Comparison of ENCODE assay signal across 18 mouse cellular contexts in genomic region chr12:35831922-35832512, GRCm38 (mm10).
A peak's percentile ranks its signal among the peaks of the same experiment; 100 is the strongest.
DNase-seq lines count a peak whose midpoint lies in the region; ATAC-seq and TF ChIP-seq lines count a peak whose summit lies in the region.
"Had no signal": no experiment of that assay in that cellular context is flagged by ENCODE, and none has a peak within 500 bp of the region (broad histone marks: within the 10 kb centered on the region; RNA-seq: fewer than 3 reads in every experiment).

No protein-coding gene starts in this region.

- no peak overlapping the region for H3K9ac ChIP-seq in hindbrain, embryonic 14.5 days
- no peak overlapping the region for H3K9ac ChIP-seq in hindbrain, embryonic 13.5 days
- no peak overlapping the region for H3K9ac ChIP-seq in lung, embryonic 14.5 days
- no peak overlapping the region for H3K9ac ChIP-seq in neural tube, embryonic 11.5 days (ENCODE audit: low read length)
- H3K9ac ChIP-seq in neural tube, embryonic 15.5 days (replicated peaks): no peak overlapping the region
- H3K9ac ChIP-seq in neural tube, embryonic 13.5 days: no peak overlapping the region
- H3K9ac ChIP-seq: forebrain, embryonic 12.5 days; limb, embryonic 13.5 days; liver, embryonic 12.5 days; lung, embryonic 15.5 days had no signal

- no peak for TF ChIP-seq CTCF in lung, embryonic 14.5 days (IDR thresholded peaks at IDR 0.05; ENCODE audit: low read depth)
- no peak for TF ChIP-seq CTCF in lung, adult 2 months (IDR thresholded peaks at IDR 0.05; ENCODE audit: insufficient read depth, low read length)

- TF ChIP-seq POLR2A in lung, adult 2 months (IDR thresholded peaks at IDR 0.05; ENCODE audit: borderline replicate concordance, extremely low read depth, low read depth, low read length): no peak

- H3K4me3 ChIP-seq in hindbrain, embryonic 14.5 days (replicated peaks; ENCODE audit: low read length): no peak overlapping the region
- H3K4me3 ChIP-seq in hindbrain, embryonic 13.5 days: no peak overlapping the region
- H3K4me3 ChIP-seq in lung, embryonic 14.5 days (ENCODE audit: low read depth, low read length): no peak overlapping the region
- H3K4me3 ChIP-seq in lung, adult 2 months (replicated peaks; ENCODE audit: extremely low read depth, low read depth, low read length): no peak overlapping the region
- no peak overlapping the region for H3K4me3 ChIP-seq in neural tube, embryonic 11.5 days (ENCODE audit: low read depth, low read length)
- no peak overlapping the region for H3K4me3 ChIP-seq in neural tube, embryonic 15.5 days (replicated peaks)
- H3K4me3 ChIP-seq in neural tube, embryonic 13.5 days: no peak overlapping the region
- H3K4me3 ChIP-seq: forebrain, embryonic 12.5 days; heart, embryonic 10.5 days; layer of hippocampus, adult 2 months; limb, embryonic 13.5 days; liver, embryonic 12.5 days; lung, embryonic 15.5 days had no signal

- no peaks in the 10 kb centered on the region for H3K36me3 ChIP-seq in hindbrain, embryonic 14.5 days (replicated peaks; ENCODE audit: control insufficient read depth, insufficient read depth)
- H3K36me3 ChIP-seq in hindbrain, embryonic 13.5 days: no peaks in the 10 kb centered on the region
- no peaks in the 10 kb centered on the region for H3K36me3 ChIP-seq in lung, embryonic 14.5 days (ENCODE audit: insufficient read depth)
- H3K36me3 ChIP-seq in neural tube, embryonic 11.5 days (ENCODE audit: control insufficient read depth, insufficient read depth, low read length): no peaks in the 10 kb centered on the region
- no peaks in the 10 kb centered on the region for H3K36me3 ChIP-seq in neural tube, embryonic 15.5 days
- no peaks in the 10 kb centered on the region for H3K36me3 ChIP-seq in neural tube, embryonic 13.5 days
- H3K36me3 ChIP-seq: forebrain, embryonic 12.5 days; heart, embryonic 10.5 days; limb, embryonic 13.5 days; liver, embryonic 12.5 days; lung, embryonic 15.5 days had no signal

- DNase-seq in hindbrain, embryonic 14.5 days (ENCODE audit: low spot score): no peak
- DNase-seq in lung, embryonic 14.5 days: no peak
- DNase-seq in lung, adult 2 months: no peak
- no peak for DNase-seq in neural tube, embryonic 11.5 days (ENCODE audit: low spot score)
- no peak for DNase-seq in B cell, adult 2 months
- DNase-seq: cerebellum, adult 11 months; cerebellum, adult 9-11 months; right cerebral cortex, postnatal 4 days had no signal

- no peak overlapping the region for H3K4me2 ChIP-seq in hindbrain, embryonic 14.5 days (replicated peaks)
- no peak overlapping the region for H3K4me2 ChIP-seq in hindbrain, embryonic 13.5 days
- no peak overlapping the region for H3K4me2 ChIP-seq in lung, embryonic 14.5 days
- H3K4me2 ChIP-seq in neural tube, embryonic 11.5 days (ENCODE audit: low read depth): no peak overlapping the region
- no peak overlapping the region for H3K4me2 ChIP-seq in neural tube, embryonic 15.5 days
- H3K4me2 ChIP-seq in neural tube, embryonic 13.5 days: no peak overlapping the region
- H3K4me2 ChIP-seq: forebrain, embryonic 12.5 days; limb, embryonic 13.5 days; liver, embryonic 12.5 days; lung, embryonic 15.5 days had no signal

- H3K9me3 ChIP-seq in hindbrain, embryonic 14.5 days (ENCODE audit: control insufficient read depth, low read length): no peaks in the 10 kb centered on the region
- H3K9me3 ChIP-seq in hindbrain, embryonic 13.5 days: no peaks in the 10 kb centered on the region
- no peaks in the 10 kb centered on the region for H3K9me3 ChIP-seq in lung, embryonic 14.5 days (ENCODE audit: low read depth, low read length)
- no peaks in the 10 kb centered on the region for H3K9me3 ChIP-seq in neural tube, embryonic 11.5 days (ENCODE audit: control insufficient read depth, low read length)
- H3K9me3 ChIP-seq in neural tube, embryonic 15.5 days (replicated peaks): no peaks in the 10 kb centered on the region
- H3K9me3 ChIP-seq in neural tube, embryonic 13.5 days: no peaks in the 10 kb centered on the region
- H3K9me3 ChIP-seq: forebrain, embryonic 12.5 days; heart, embryonic 10.5 days; limb, embryonic 13.5 days; liver, embryonic 12.5 days; lung, embryonic 15.5 days had no signal

- peak; percentile 49; the same call in 1 of the 2 replicates for ATAC-seq in hindbrain, embryonic 14.5 days (ENCODE audit: low FRiP score)
- ATAC-seq in hindbrain, embryonic 13.5 days (ENCODE audit: low FRiP score): no peak
- ATAC-seq in lung, embryonic 14.5 days (ENCODE audit: insufficient read depth): peak; percentile 35; the same call in 1 of the 2 replicates
- 0 out of 2 replicates have a peak, but pooled peaks have one; percentile 43 for ATAC-seq in neural tube, embryonic 11.5 days (ENCODE audit: insufficient read depth, low FRiP score, low TSS enrichment)
- ATAC-seq in neural tube, embryonic 15.5 days (ENCODE audit: low FRiP score): no peak
- ATAC-seq in neural tube, embryonic 13.5 days (ENCODE audit: low read depth): peak; percentile 43
- ATAC-seq: intestine, postnatal 0 days; liver, embryonic 12.5 days had no signal

- no peak overlapping the region for H3K27ac ChIP-seq in hindbrain, embryonic 14.5 days
- no peak overlapping the region for H3K27ac ChIP-seq in hindbrain, embryonic 13.5 days
- no peak overlapping the region for H3K27ac ChIP-seq in lung, embryonic 14.5 days (ENCODE audit: low read depth)
- no peak overlapping the region for H3K27ac ChIP-seq in neural tube, embryonic 11.5 days (ENCODE audit: low read depth, low read length)
- no peak overlapping the region for H3K27ac ChIP-seq in neural tube, embryonic 15.5 days (replicated peaks)
- H3K27ac ChIP-seq in neural tube, embryonic 13.5 days (replicated peaks): no peak overlapping the region
- H3K27ac ChIP-seq: forebrain, embryonic 12.5 days; heart, embryonic 10.5 days; layer of hippocampus, adult 2 months; limb, embryonic 13.5 days; liver, embryonic 12.5 days; lung, embryonic 15.5 days had no signal

- no peaks in the 10 kb centered on the region for H3K27me3 ChIP-seq in hindbrain, embryonic 14.5 days (ENCODE audit: control insufficient read depth, insufficient read depth, low read length)
- H3K27me3 ChIP-seq in hindbrain, embryonic 13.5 days: no peaks in the 10 kb centered on the region
- H3K27me3 ChIP-seq in lung, embryonic 14.5 days (ENCODE audit: insufficient read depth, low read length): no peaks in the 10 kb centered on the region
- no peaks in the 10 kb centered on the region for H3K27me3 ChIP-seq in neural tube, embryonic 11.5 days (ENCODE audit: control insufficient read depth, insufficient read depth, low read length)
- no peaks in the 10 kb centered on the region for H3K27me3 ChIP-seq in neural tube, embryonic 15.5 days (replicated peaks)
- H3K27me3 ChIP-seq in neural tube, embryonic 13.5 days: no peaks in the 10 kb centered on the region
- H3K27me3 ChIP-seq: forebrain, embryonic 12.5 days; liver, embryonic 12.5 days; lung, embryonic 15.5 days had no signal

- 72% methylated on average over 2 of the region's 2 CpGs for WGBS in hindbrain, embryonic 14.5 days
- 76% methylated on average over 2 of the region's 2 CpGs for WGBS in hindbrain, embryonic 13.5 days
- WGBS in lung, embryonic 14.5 days: 77% methylated on average over 2 of the region's 2 CpGs
- 92% methylated on average over 2 of the region's 2 CpGs for WGBS in lung, adult 2 months
- WGBS in neural tube, embryonic 11.5 days: 77% methylated on average over 2 of the region's 2 CpGs
- 75% methylated on average over 2 of the region's 2 CpGs for WGBS in neural tube, embryonic 15.5 days
- WGBS in neural tube, embryonic 13.5 days: 74% methylated on average over 2 of the region's 2 CpGs

- no peaks in the 10 kb centered on the region for H3K4me1 ChIP-seq in hindbrain, embryonic 14.5 days (replicated peaks; ENCODE audit: control insufficient read depth, insufficient read depth, low read length)
- H3K4me1 ChIP-seq in hindbrain, embryonic 13.5 days (replicated peaks): no peaks in the 10 kb centered on the region
- no peaks in the 10 kb centered on the region for H3K4me1 ChIP-seq in lung, embryonic 14.5 days (ENCODE audit: insufficient read depth)
- H3K4me1 ChIP-seq in lung, adult 2 months (ENCODE audit: control insufficient read depth, insufficient read depth, low read length): peaks cover 2% of the 10 kb centered on the region; the same call in 1 of the 2 replicates
- no peaks in the 10 kb centered on the region for H3K4me1 ChIP-seq in neural tube, embryonic 11.5 days (ENCODE audit: control insufficient read depth, insufficient read depth, low read length)
- no peaks in the 10 kb centered on the region for H3K4me1 ChIP-seq in neural tube, embryonic 15.5 days
- H3K4me1 ChIP-seq in neural tube, embryonic 13.5 days (replicated peaks): no peaks in the 10 kb centered on the region; the same call in 1 of the 2 replicates
- H3K4me1 ChIP-seq: forebrain, embryonic 12.5 days; heart, embryonic 10.5 days; lung, embryonic 15.5 days had no signal

Comparison
In these comparisons a context has a peak if more than half of its experiments do, and no peak if none do; other contexts are left out.
1. ATAC-seq: peak in hindbrain, embryonic 14.5 days (single experiment), lung, embryonic 14.5 days (single experiment), neural tube, embryonic 11.5 days (single experiment) and neural tube, embryonic 13.5 days (single experiment); none in hindbrain, embryonic 13.5 days (single experiment) and neural tube, embryonic 15.5 days (single experiment).